Mouse (Mus musculus) midbrain, postnatal 0 days (tissue): ENCODE measurements at regions not wholly inside any gene's neighbourhood (a gene's known extent, or its start where the extent isn't known, plus 50 kb on each side); places are given as distances from the start of the nearest gene placed in this dataset.

Experiments used
- ATAC-seq: fragments of 200-750 bp; cut with Nextera tagmentation; 2 replicates; pipeline ENCODE4 v1.8.0; 2017; ENCODE audit warnings: moderate number of reproducible peaks, mild to moderate bottlenecking, moderate TSS enrichment, moderate library complexity; ENCODE audit not compliant: low FRiP score
- DNase-seq: peaks from one replicate; pipeline ENCODE4 v3.0.0-alpha.2; 2015; ENCODE audit warnings: low spot score
- H3K27ac ChIP-seq: fragments of 300-500 bp; sonication (generic); 2 replicates; pipeline ENCODE4 v1.5.1; 2014; ENCODE audit warnings: low read depth, mild to moderate bottlenecking, low read length, mixed read lengths
- H3K27me3 ChIP-seq: fragments of 300-500 bp; sonication (generic); 2 replicates; pipeline ENCODE4 v1.6.1; 2014; ENCODE audit warnings: low read length, control low read depth, mixed read lengths; ENCODE audit not compliant: insufficient read depth
- H3K36me3 ChIP-seq: fragments of 300-500 bp; sonication (generic); 2 replicates; pipeline ENCODE4 v1.6.1; 2014; ENCODE audit warnings: low read length, control low read depth, mixed read lengths; ENCODE audit not compliant: insufficient read depth
- H3K4me1 ChIP-seq: fragments of 300-500 bp; sonication (generic); 2 replicates; pipeline ENCODE4 v1.6.1; 2014; ENCODE audit warnings: mild to moderate bottlenecking, control low read depth, antibody characterized with exemption, low read length, mixed read lengths; ENCODE audit not compliant: insufficient read depth
- H3K4me2 ChIP-seq: fragments of 300-500 bp; sonication (generic); 2 replicates; pipeline ENCODE4 v1.6.1; 2014; ENCODE audit warnings: low read depth, mild to moderate bottlenecking, low read length, mixed read lengths; ENCODE audit not compliant: poor library complexity, severe bottlenecking
- H3K4me3 ChIP-seq: fragments of 300-500 bp; sonication (generic); 2 replicates; pipeline ENCODE4 v1.5.1; 2014; ENCODE audit warnings: low read depth, mild to moderate bottlenecking, low read length, moderate library complexity
- H3K9ac ChIP-seq: fragments of 300-500 bp; sonication (generic); replicated peaks from 2 replicates; pipeline ENCODE4 v1.6.1; 2014; ENCODE audit warnings: mild to moderate bottlenecking, low read length, moderate library complexity, mixed read lengths; ENCODE audit not compliant: poor library complexity, severe bottlenecking
- H3K9me3 ChIP-seq: fragments of 300-500 bp; sonication (generic); 2 replicates; pipeline ENCODE4 v1.6.1; 2016; ENCODE audit warnings: low read length, control low read depth
- CTCF ChIP-seq: IDR thresholded peaks from 2 replicates; pipeline ENCODE4 v1.5.1; 2016; ENCODE audit warnings: antibody characterized with exemption, mild to moderate bottlenecking
- WGBS: fragments of 180-500 bp; shearing (Covaris S2); extraction: QIAGEN DNeasy Blood & Tissue Kit; methylation state at CpG from one replicate; pipeline ENCODE4 v1.1.7; 2014; 5-methylcytosine and 5-hydroxymethylcytosine counted together

GRCm38 (mm10) chr13:117127116-117127728, 81.1 kb upstream of the Emb start:
- H3K9me3 ChIP-seq = no peaks in the 10 kb centered on the region
- H3K4me1 ChIP-seq = no peaks in the 10 kb centered on the region
- H3K4me3 ChIP-seq = no peak overlapping the region
- H3K4me2 ChIP-seq = no peak overlapping the region
- H3K27me3 ChIP-seq = no peaks in the 10 kb centered on the region
- H3K36me3 ChIP-seq = no peaks in the 10 kb centered on the region
- WGBS = 90% methylated on average over 10 of the region's 10 CpGs
- no peak overlapping the region for H3K27ac ChIP-seq
- TF ChIP-seq CTCF = no peak
- no peak overlapping the region for H3K9ac ChIP-seq
- DNase-seq = no peak
- ATAC-seq = no peak

GRCm38 (mm10) chr13:117119636-117120035, 88.7 kb upstream of the Emb start:
- Histone ChIP-seq H3K4me3 (no peak overlapping the region), H3K36me3 (no peaks in the 10 kb centered on the region), H3K9me3 (no peaks in the 10 kb centered on the region), H3K4me1 (no peaks in the 10 kb centered on the region), H3K27me3 (no peaks in the 10 kb centered on the region), H3K9ac (no peak overlapping the region), H3K4me2 (no peak overlapping the region), H3K27ac (no peak overlapping the region)
- DNase-seq (peak; percentile 50), ATAC-seq (0 out of 2 replicates have a peak, but pooled peaks have one; percentile 56)
- TF ChIP-seq CTCF = no peak
- WGBS = 37% methylated on average over 4 of the region's 4 CpGs

- H3K4me3 ChIP-seq = no peak overlapping the region
- no peak overlapping the region for H3K27ac ChIP-seq
- WGBS = 91% methylated on average over 5 of the region's 5 CpGs
- ATAC-seq (no peak), DNase-seq (no peak)
- no peaks in the 10 kb centered on the region for H3K27me3 ChIP-seq
- no peaks in the 10 kb centered on the region for H3K4me1 ChIP-seq
- H3K36me3 ChIP-seq = no peaks in the 10 kb centered on the region
- TF ChIP-seq CTCF = no peak
- no peak overlapping the region for H3K9ac ChIP-seq
- H3K4me2 ChIP-seq = no peak overlapping the region
- H3K9me3 ChIP-seq = no peaks in the 10 kb centered on the region
These were observed 89.5 kb upstream of the Parp8 start for GRCm38 (mm10) chr13:117114797-117115196.

GRCm38 (mm10) chr13:117112424-117112823, 87.1 kb upstream of the Parp8 start:
- no peak for TF ChIP-seq CTCF
- Histone ChIP-seq H3K36me3 (no peaks in the 10 kb centered on the region), H3K9me3 (no peaks in the 10 kb centered on the region), H3K9ac (no peak overlapping the region), H3K4me2 (no peak overlapping the region), H3K27ac (no peak overlapping the region), H3K27me3 (no peaks in the 10 kb centered on the region), H3K4me3 (no peak overlapping the region), H3K4me1 (no peaks in the 10 kb centered on the region)
- ATAC-seq (no peak), DNase-seq (no peak)
- 83% methylated on average over 1 of the region's 1 CpGs for WGBS

- WGBS = 65% methylated on average over 1 of the region's 1 CpGs
- Histone ChIP-seq H3K27me3 (no peaks in the 10 kb centered on the region), H3K9ac (no peak overlapping the region), H3K36me3 (no peaks in the 10 kb centered on the region), H3K27ac (no peak overlapping the region), H3K9me3 (no peaks in the 10 kb centered on the region), H3K4me2 (no peak overlapping the region), H3K4me3 (no peak overlapping the region), H3K4me1 (no peaks in the 10 kb centered on the region)
- no peak for DNase-seq
- TF ChIP-seq CTCF = no peak
- no peak for ATAC-seq
These were observed 79.9 kb upstream of the Parp8 start for GRCm38 (mm10) chr13:117105151-117105660.

- no peak overlapping the region for H3K4me2 ChIP-seq
- 83% methylated on average over 1 of the region's 1 CpGs for WGBS
- ATAC-seq = no peak
These were observed 69.4 kb upstream of the Parp8 start for GRCm38 (mm10) chr13:117094773-117095172.

More at GRCm38 (mm10) chr13:117094773-117095172, 69.4 kb upstream of the Parp8 start:
- H3K27ac ChIP-seq = no peak overlapping the region
- H3K4me3 ChIP-seq = no peak overlapping the region
- H3K27me3 ChIP-seq = no peaks in the 10 kb centered on the region
- H3K36me3 ChIP-seq = no peaks in the 10 kb centered on the region
- no peak overlapping the region for H3K9ac ChIP-seq
- H3K9me3 ChIP-seq = no peaks in the 10 kb centered on the region
- no peaks in the 10 kb centered on the region for H3K4me1 ChIP-seq
- no peak for TF ChIP-seq CTCF
- DNase-seq = no peak
